Mouse (Mus musculus): ENCODE measurements around the gene Max. TPM values are rescaled to one million over a fixed set of nuclear protein-coding genes. Genes with fewer than 3 reads are reported as not detected.

Max gene
- total and polyA plus RNA-seq, 3 experiments = 27.0 to 76.2 (median 65.6) TPM

- Histone ChIP-seq H3K4me3 (no peak overlapping the region), H3K79me2 (replicated peaks; ENCODE audit: control insufficient read depth, insufficient read depth, low read length) (no peaks in the 10 kb centered on the region), H3K9ac (ENCODE audit: low read depth, low read length) (no peak overlapping the region), H3K36me3 (ENCODE audit: control insufficient read depth, insufficient read depth, low read length) (no peaks in the 10 kb centered on the region), H3K27ac (no peak overlapping the region), H3K27me3 (ENCODE audit: control insufficient read depth, insufficient read depth, low read length) (no peaks in the 10 kb centered on the region), H3K4me1 (ENCODE audit: control insufficient read depth, insufficient read depth, low read length) (no peaks in the 10 kb centered on the region; the same call in 1 of the 2 replicates)
- intact Hi-C loops (cut with DNase I) = no loop called here
- no peak for DNase-seq
- TF ChIP-seq POLR2A (IDR thresholded peaks at IDR 0.05; ENCODE audit: insufficient read depth, low read depth, low read length) = no peak
- TF ChIP-seq EP300 (IDR thresholded peaks at IDR 0.05; ENCODE audit: insufficient read depth, low read depth, low read length) = no peak
- no peak for TF ChIP-seq CTCF (IDR thresholded peaks at IDR 0.05)
- WGBS = 78% methylated on average over 10 of the region's 10 CpGs
Measured at GRCm38 (mm10) chr12:76894792-76895559, 67.0 kb downstream of the Max start.

GRCm38 (mm10) chr12:76892910-76893695 is 68.9 kb downstream of the Max start:
- intact Hi-C loops (cut with DNase I) = no loop called here
- no peak overlapping the region for H3K9ac ChIP-seq (ENCODE audit: low read depth, low read length)
- no peaks in the 10 kb centered on the region for H3K27me3 ChIP-seq (ENCODE audit: control insufficient read depth, insufficient read depth, low read length)
- TF ChIP-seq EP300 (IDR thresholded peaks at IDR 0.05; ENCODE audit: insufficient read depth, low read depth, low read length) (no peak), POLR2A (IDR thresholded peaks at IDR 0.05; ENCODE audit: insufficient read depth, low read depth, low read length) (no peak), CTCF (IDR thresholded peaks at IDR 0.05) (no peak)
- no peak overlapping the region for H3K4me3 ChIP-seq
- H3K79me2 ChIP-seq (replicated peaks; ENCODE audit: control insufficient read depth, insufficient read depth, low read length) = no peaks in the 10 kb centered on the region
- no peaks in the 10 kb centered on the region; the same call in 1 of the 2 replicates for H3K4me1 ChIP-seq (ENCODE audit: control insufficient read depth, insufficient read depth, low read length)
- no peak for DNase-seq
- WGBS = 92% methylated on average over 16 of the region's 16 CpGs
- H3K27ac ChIP-seq = no peak overlapping the region
- H3K36me3 ChIP-seq (ENCODE audit: control insufficient read depth, insufficient read depth, low read length) = no peaks in the 10 kb centered on the region

GRCm38 (mm10) chr12:76891160-76891559 is 70.8 kb downstream of the Max start:
- 79% methylated on average over 3 of the region's 3 CpGs for WGBS
- H3K27ac ChIP-seq = no peak overlapping the region
- H3K9ac ChIP-seq (ENCODE audit: low read depth, low read length) = no peak overlapping the region
- TF ChIP-seq POLR2A (IDR thresholded peaks at IDR 0.05; ENCODE audit: insufficient read depth, low read depth, low read length) (no peak), CTCF (IDR thresholded peaks at IDR 0.05) (no peak), EP300 (IDR thresholded peaks at IDR 0.05; ENCODE audit: insufficient read depth, low read depth, low read length) (no peak)
- no peaks in the 10 kb centered on the region for H3K27me3 ChIP-seq (ENCODE audit: control insufficient read depth, insufficient read depth, low read length)
- DNase-seq = no peak
- H3K4me3 ChIP-seq = no peak overlapping the region
- no peaks in the 10 kb centered on the region for H3K36me3 ChIP-seq (ENCODE audit: control insufficient read depth, insufficient read depth, low read length)
- intact Hi-C loops (cut with DNase I) = no loop called here
- H3K4me1 ChIP-seq (ENCODE audit: control insufficient read depth, insufficient read depth, low read length) = peaks cover 3% of the 10 kb centered on the region
- H3K79me2 ChIP-seq (replicated peaks; ENCODE audit: control insufficient read depth, insufficient read depth, low read length) = no peaks in the 10 kb centered on the region

- intact Hi-C loops (cut with DNase I) = no loop called here
- TF ChIP-seq CTCF (IDR thresholded peaks at IDR 0.05) = peak; percentile 33
- TF ChIP-seq EP300 (IDR thresholded peaks at IDR 0.05; ENCODE audit: insufficient read depth, low read depth, low read length) = no peak
- no peak for DNase-seq
- Histone ChIP-seq H3K36me3 (ENCODE audit: control insufficient read depth, insufficient read depth, low read length) (no peaks in the 10 kb centered on the region), H3K4me1 (ENCODE audit: control insufficient read depth, insufficient read depth, low read length) (peaks cover 3% of the 10 kb centered on the region), H3K4me3 (no peak overlapping the region), H3K27me3 (ENCODE audit: control insufficient read depth, insufficient read depth, low read length) (no peaks in the 10 kb centered on the region), H3K9ac (ENCODE audit: low read depth, low read length) (no peak overlapping the region), H3K79me2 (replicated peaks; ENCODE audit: control insufficient read depth, insufficient read depth, low read length) (no peaks in the 10 kb centered on the region), H3K27ac (no peak overlapping the region)
- WGBS = 94% methylated on average over 11 of the region's 11 CpGs
Measured at GRCm38 (mm10) chr12:76889404-76890184, 72.4 kb downstream of the Max start.

- no peak overlapping the region for H3K27ac ChIP-seq
- 73% methylated on average over 12 of the region's 12 CpGs for WGBS
- H3K4me1 ChIP-seq (ENCODE audit: control insufficient read depth, insufficient read depth, low read length) = peaks cover 9% of the 10 kb centered on the region
- DNase-seq = no peak
- TF ChIP-seq POLR2A (IDR thresholded peaks at IDR 0.05; ENCODE audit: insufficient read depth, low read depth, low read length) = no peak
- 0 out of 2 replicates have a peak, but pooled peaks have one; percentile 45 for TF ChIP-seq EP300 (IDR thresholded peaks at IDR 0.05; ENCODE audit: insufficient read depth, low read depth, low read length)
- no peak overlapping the region for H3K4me3 ChIP-seq
- no peaks in the 10 kb centered on the region for H3K27me3 ChIP-seq (ENCODE audit: control insufficient read depth, insufficient read depth, low read length)
- no peaks in the 10 kb centered on the region for H3K36me3 ChIP-seq (ENCODE audit: control insufficient read depth, insufficient read depth, low read length)
- no peaks in the 10 kb centered on the region for H3K79me2 ChIP-seq (replicated peaks; ENCODE audit: control insufficient read depth, insufficient read depth, low read length)
- intact Hi-C loops (cut with DNase I) = no loop called here
- no peak overlapping the region for H3K9ac ChIP-seq (ENCODE audit: low read depth, low read length)
Measured at GRCm38 (mm10) chr12:76887941-76888340, 74.1 kb downstream of the Max start.

Other genes with a start within 250 kb of the Max start
- 10 to 100 TPM; 76.2 to 87.3 TPM for gene Churc1, start 196.7 kb downstream of the Max start, total RNA-seq (2021)
- 96.7 and 183 TPM in 2 replicates for gene Churc1, start 196.7 kb downstream of the Max start, polyA plus RNA-seq (2012; rRNA removed)
- 10 to 100 TPM; 12.6 to 13.7 TPM for gene Fntb, start 196.6 kb downstream of the Max start, total RNA-seq (2021)
- gene Fntb, start 196.6 kb downstream of the Max start, polyA plus RNA-seq (2012; rRNA removed) = 19.1 and 20.2 TPM in 2 replicates
- gene Gpx2, start 166.6 kb downstream of the Max start, total RNA-seq (2021) = not detected
- gene Gpx2, start 166.6 kb downstream of the Max start, polyA plus RNA-seq (2012; rRNA removed) = 5.0 TPM in 1 of 2 replicates, not detected in the other
- under 1 TPM; 0.70 to 0.91 TPM for gene Rab15, start 139.3 kb downstream of the Max start, total RNA-seq (2021)
- gene Rab15, start 139.3 kb downstream of the Max start, polyA plus RNA-seq (2012; rRNA removed) = 1.4 and 1.9 TPM in 2 replicates

All from heart, adult 2 months (tissue).